ENCODE assay signal across 9 mouse cellular contexts in genomic region chr2:12327691-12328354, GRCm38 (mm10). TPM values are rescaled to one million over a fixed set of nuclear protein-coding genes. Genes with fewer than 3 reads are reported as not detected.
DNase-seq lines count a peak whose midpoint lies in the region; ATAC-seq lines count a peak whose summit lies in the region.
"Had no signal": no experiment of that assay in that cellular context is flagged by ENCODE, and none has a peak within 500 bp of the region (broad histone marks: within the 10 kb centered on the region; RNA-seq: fewer than 3 reads in every experiment).

No protein-coding gene starts in this region.

- H3K27me3 ChIP-seq in liver, embryonic 11.5 days (replicated peaks; ENCODE audit: control insufficient read depth, insufficient read depth, low read length) = no peaks in the 10 kb centered on the region
- no peaks in the 10 kb centered on the region for H3K27me3 ChIP-seq in forebrain, embryonic 16.5 days (replicated peaks; ENCODE audit: control insufficient read depth, insufficient read depth, low read length)
- H3K27me3 ChIP-seq in liver, embryonic 12.5 days (replicated peaks) = no peaks in the 10 kb centered on the region
- no peaks in the 10 kb centered on the region for H3K27me3 ChIP-seq in stomach, embryonic 14.5 days (ENCODE audit: control insufficient read depth, insufficient read depth, low read length)

- H3K9ac ChIP-seq in liver, embryonic 11.5 days (ENCODE audit: low read depth, low read length) = no peak overlapping the region
- no peak overlapping the region for H3K9ac ChIP-seq in forebrain, embryonic 16.5 days (replicated peaks; ENCODE audit: low read depth, low read length)
- peak overlapping the region; percentile 28; the same call in 1 of the 2 replicates for H3K9ac ChIP-seq in liver, embryonic 12.5 days
- no peak overlapping the region for H3K9ac ChIP-seq in stomach, embryonic 14.5 days (replicated peaks; ENCODE audit: low read depth, low read length)

- 35% methylated on average over 11 of the region's 11 CpGs for WGBS in liver, embryonic 11.5 days
- WGBS in forebrain, embryonic 16.5 days = 25% methylated on average over 11 of the region's 11 CpGs
- 37% methylated on average over 11 of the region's 11 CpGs for WGBS in liver, embryonic 12.5 days (ENCODE audit: insufficient replicate concordance)
- 44% methylated on average over 11 of the region's 11 CpGs for WGBS in stomach, embryonic 14.5 days

- H3K27ac ChIP-seq in liver, embryonic 11.5 days (ENCODE audit: low read depth, low read length) = no peak overlapping the region
- H3K27ac ChIP-seq in forebrain, embryonic 16.5 days (ENCODE audit: low read length) = no peak overlapping the region
- H3K27ac ChIP-seq in liver, embryonic 12.5 days = no peak overlapping the region
- no peak overlapping the region; the same call in 1 of the 2 replicates for H3K27ac ChIP-seq in stomach, embryonic 14.5 days (ENCODE audit: low read length)

- no peak for DNase-seq in liver, embryonic 11.5 days (ENCODE audit: low spot score)
- no peak for DNase-seq in liver
- no peak for DNase-seq in cerebellum, postnatal 36 days
- no peak for DNase-seq in cerebellum, adult 11 months
- DNase-seq in gastrocnemius, adult 18-20 months (ENCODE audit: low spot score) = no peak

- H3K9me3 ChIP-seq in liver, embryonic 11.5 days (ENCODE audit: control insufficient read depth, low read length) = no peaks in the 10 kb centered on the region
- H3K9me3 ChIP-seq in forebrain, embryonic 16.5 days (ENCODE audit: control insufficient read depth, low read length) = 0 out of 2 replicates have a peak, but pooled peaks cover 2% of the 10 kb centered on the region
- no peaks in the 10 kb centered on the region for H3K9me3 ChIP-seq in liver, embryonic 12.5 days (replicated peaks)
- H3K9me3 ChIP-seq in stomach, embryonic 14.5 days (ENCODE audit: control insufficient read depth, low read depth, low read length) = no peaks in the 10 kb centered on the region
- H3K9me3 ChIP-seq: G1E had no signal

- H3K4me2 ChIP-seq in liver, embryonic 11.5 days = peak overlapping the region; percentile 68
- peak overlapping the region; percentile 44 for H3K4me2 ChIP-seq in forebrain, embryonic 16.5 days (ENCODE audit: low read length)
- H3K4me2 ChIP-seq in liver, embryonic 12.5 days = peak overlapping the region; percentile 73
- H3K4me2 ChIP-seq in stomach, embryonic 14.5 days (replicated peaks; ENCODE audit: low read depth, low read length) = peak overlapping the region; percentile 32

- H3K4me3 ChIP-seq in liver, embryonic 11.5 days (ENCODE audit: low read depth, low read length) = peak overlapping the region; percentile 47
- H3K4me3 ChIP-seq in forebrain, embryonic 16.5 days (replicated peaks; ENCODE audit: low read length) = peak overlapping the region; percentile 26
- peak overlapping the region; percentile 53 for H3K4me3 ChIP-seq in liver, embryonic 12.5 days
- H3K4me3 ChIP-seq in stomach, embryonic 14.5 days (ENCODE audit: low read depth, low read length) = peak overlapping the region; percentile 5; the same call in 1 of the 2 replicates

- H3K36me3 ChIP-seq in liver, embryonic 11.5 days (ENCODE audit: control insufficient read depth, insufficient read depth, low read length) = no peaks in the 10 kb centered on the region
- no peaks in the 10 kb centered on the region for H3K36me3 ChIP-seq in forebrain, embryonic 16.5 days (ENCODE audit: control insufficient read depth, insufficient read depth)
- no peaks in the 10 kb centered on the region for H3K36me3 ChIP-seq in liver, embryonic 12.5 days
- no peaks in the 10 kb centered on the region for H3K36me3 ChIP-seq in stomach, embryonic 14.5 days (ENCODE audit: control insufficient read depth, insufficient read depth, low read length)
- H3K36me3 ChIP-seq: G1E had no signal

- peak; percentile 44 for ATAC-seq in liver, embryonic 11.5 days (replicated peaks; ENCODE audit: low FRiP score)
- ATAC-seq in forebrain, embryonic 16.5 days = peak; percentile 34; the same call in 1 of the 2 replicates
- ATAC-seq in liver, embryonic 12.5 days = peak; percentile 44; the same call in 1 of the 2 replicates
- no peak; the same call in 1 of the 2 replicates for ATAC-seq in stomach, embryonic 14.5 days (ENCODE audit: insufficient number of reproducible peaks, insufficient read depth, low FRiP score, low read depth)

- 0 out of 2 replicates have a peak, but pooled peaks cover 3% of the 10 kb centered on the region for H3K4me1 ChIP-seq in liver, embryonic 11.5 days (replicated peaks; ENCODE audit: control insufficient read depth, insufficient read depth, low read length)
- peaks cover 20% of the 10 kb centered on the region for H3K4me1 ChIP-seq in forebrain, embryonic 16.5 days (replicated peaks; ENCODE audit: control insufficient read depth, insufficient read depth, low read length)
- H3K4me1 ChIP-seq in liver, embryonic 12.5 days = peaks cover 14% of the 10 kb centered on the region
- H3K4me1 ChIP-seq in stomach, embryonic 14.5 days (ENCODE audit: control insufficient read depth, insufficient read depth, low read length) = 0 out of 2 replicates have a peak, but pooled peaks cover 6% of the 10 kb centered on the region

RNA-seq across cellular contexts. Expression of gene Itga8, which starts 26.1 kb away (rescaled TPM):
- 8.1 and 8.9 TPM in 2 replicates for polyA plus RNA-seq in liver, embryonic 11.5 days (2014; fragmentation: Nextera tagmentation; extraction: Ambion mirVana)
- 2.2 and 2.4 TPM in 2 replicates for polyA plus RNA-seq in forebrain, embryonic 16.5 days (2015; fragmentation: Nextera tagmentation; extraction: Ambion mirVana)
- polyA plus RNA-seq in liver, embryonic 12.5 days (2016; fragmentation: Nextera tagmentation; extraction: Ambion mirVana) = 3.9 and 4.5 TPM in 2 replicates
- 24.7 and 26.5 TPM in 2 replicates for polyA plus RNA-seq in stomach, embryonic 14.5 days (2014; fragmentation: Nextera tagmentation; extraction: Ambion mirVana)
- total RNA-seq in gastrocnemius, adult 18-20 months (2021) = 1 to 10 TPM; 1.2 to 1.8 TPM
- polyA plus RNA-seq: G1E had no signal
